Mouse (Mus musculus): ENCODE measurements at regions not wholly inside any gene's neighbourhood (a gene's known extent, or its start where the extent isn't known, plus 50 kb on each side); places are given as distances from the start of the nearest gene placed in this dataset.

- DNase-seq (ENCODE audit: extremely low spot score) = peak; percentile 73
Measured at GRCm38 (mm10) chr3:35102715-35103591, 452.7 kb downstream of the Sox2 start.

- DNase-seq (ENCODE audit: extremely low spot score) = no peak
Measured at GRCm38 (mm10) chr3:35104884-35105283, 454.7 kb downstream of the Sox2 start.

GRCm38 (mm10) chr3:35106097-35106496, 455.9 kb downstream of the Sox2 start:
- DNase-seq (ENCODE audit: extremely low spot score) = no peak

GRCm38 (mm10) chr3:35133477-35133876, 483.3 kb downstream of the Sox2 start:
- no peak for DNase-seq (ENCODE audit: extremely low spot score)

GRCm38 (mm10) chr3:35141500-35142220, 491.5 kb downstream of the Sox2 start:
- DNase-seq (ENCODE audit: extremely low spot score) = no peak

GRCm38 (mm10) chr3:35142683-35143082, 492.5 kb downstream of the Sox2 start:
- no peak for DNase-seq (ENCODE audit: extremely low spot score)

GRCm38 (mm10) chr3:35145569-35145968, 495.4 kb downstream of the Sox2 start:
- no peak for DNase-seq (ENCODE audit: extremely low spot score)

GRCm38 (mm10) chr3:35146681-35147080, 496.5 kb downstream of the Sox2 start:
- no peak for DNase-seq (ENCODE audit: extremely low spot score)

- peak; percentile 7 for DNase-seq (ENCODE audit: extremely low spot score)
Measured at GRCm38 (mm10) chr3:35149251-35149691, 499.1 kb downstream of the Sox2 start.

- no peak for DNase-seq (ENCODE audit: extremely low spot score)
Measured at GRCm38 (mm10) chr3:35152191-35152590, 502.0 kb downstream of the Sox2 start.

GRCm38 (mm10) chr3:35154266-35154665, 504.1 kb downstream of the Sox2 start:
- DNase-seq (ENCODE audit: extremely low spot score) = no peak

- no peak for DNase-seq (ENCODE audit: extremely low spot score)
Measured at GRCm38 (mm10) chr3:35168676-35169075, 518.5 kb downstream of the Sox2 start.

GRCm38 (mm10) chr3:35178759-35179440, 528.7 kb downstream of the Sox2 start:
- DNase-seq (ENCODE audit: extremely low spot score) = no peak

- no peak for DNase-seq (ENCODE audit: extremely low spot score)
Measured at GRCm38 (mm10) chr3:35208526-35208925, 545.4 kb upstream of the Atp11b start.

- DNase-seq (ENCODE audit: extremely low spot score) = no peak
Measured at GRCm38 (mm10) chr3:35219394-35219793, 534.5 kb upstream of the Atp11b start.

GRCm38 (mm10) chr3:35221183-35221582, 532.7 kb upstream of the Atp11b start:
- DNase-seq (ENCODE audit: extremely low spot score) = no peak

- no peak for DNase-seq (ENCODE audit: extremely low spot score)
Measured at GRCm38 (mm10) chr3:35222251-35222650, 531.7 kb upstream of the Atp11b start.

GRCm38 (mm10) chr3:35225051-35225701, 528.7 kb upstream of the Atp11b start:
- peak; percentile 39 for DNase-seq (ENCODE audit: extremely low spot score)

- no peak for DNase-seq (ENCODE audit: extremely low spot score)
Measured at GRCm38 (mm10) chr3:35225774-35226365, 528.0 kb upstream of the Atp11b start.

GRCm38 (mm10) chr3:35231158-35231928, 522.6 kb upstream of the Atp11b start:
- no peak for DNase-seq (ENCODE audit: extremely low spot score)

- no peak for DNase-seq (ENCODE audit: extremely low spot score)
Measured at GRCm38 (mm10) chr3:35232487-35232886, 521.4 kb upstream of the Atp11b start.

All from embryo, embryonic 9.5 days (tissue).